Mouse (Mus musculus): ENCODE results near the gene Dlg2. TPM values are rescaled to one million over a fixed set of nuclear protein-coding genes. Genes with fewer than 3 reads are reported as not detected.

The Dlg2 gene
- total RNA-seq, 2 experiments from 2014 or later = 394 to 431 TPM

- intact Hi-C loops (cut with DNase I) = no loop called here
- DNase-seq (ENCODE audit: low spot score in 2 of 2) = peak; percentile 36 to 55
Observed at GRCm38 (mm10) chr7:91389272-91389671, 912.8 kb downstream of the Dlg2 start.

GRCm38 (mm10) chr7:91397827-91398226, 921.4 kb downstream of the Dlg2 start:
- DNase-seq (ENCODE audit: low spot score in 2 of 2) = no peak

GRCm38 (mm10) chr7:91412109-91412508, 935.6 kb downstream of the Dlg2 start:
- intact Hi-C loops (cut with DNase I) = loop anchor here (10.0 kb wide), 1 partner anchor 117 kb away; no protein-coding TSS in a partner anchor
- peak; percentile 46 to 54 for DNase-seq (ENCODE audit: low spot score in 2 of 2)

More at GRCm38 (mm10) chr7:91397827-91398226, 921.4 kb downstream of the Dlg2 start:
- intact Hi-C loops (cut with DNase I) = no loop called here

- DNase-seq (ENCODE audit: low spot score in 2 of 2) = no peak
- intact Hi-C loops (cut with DNase I) = loop anchor here (10.0 kb wide), 1 partner anchor 119 kb away; no protein-coding TSS in a partner anchor
Observed at GRCm38 (mm10) chr7:91414150-91414549, 937.7 kb downstream of the Dlg2 start.

- intact Hi-C loops (cut with DNase I) = loop anchor here (10.0 kb wide), 1 partner anchor 120 kb away; no protein-coding TSS in a partner anchor
- DNase-seq (ENCODE audit: low spot score in 2 of 2) = peak; percentile 49
Observed at GRCm38 (mm10) chr7:91414749-91415148, 938.3 kb downstream of the Dlg2 start.

- intact Hi-C loops (cut with DNase I) = no loop called here
- DNase-seq (ENCODE audit: low spot score in 2 of 2) = no peak
Observed at GRCm38 (mm10) chr7:91420215-91420614, 943.7 kb downstream of the Dlg2 start.

- intact Hi-C loops (cut with DNase I) = no loop called here
- DNase-seq (ENCODE audit: low spot score in 2 of 2) = no peak
Observed at GRCm38 (mm10) chr7:91423784-91424183, 947.3 kb downstream of the Dlg2 start.

GRCm38 (mm10) chr7:91429712-91430275, 953.3 kb downstream of the Dlg2 start:
- no peak for DNase-seq (ENCODE audit: low spot score in 2 of 2)
- intact Hi-C loops (cut with DNase I) = loop anchor here (5.0 to 10.0 kb wide), 5 partner anchors 55 to 587 kb away; no protein-coding TSS in a partner anchor

GRCm38 (mm10) chr7:91431594-91432240, 955.2 kb downstream of the Dlg2 start:
- DNase-seq (ENCODE audit: low spot score in 2 of 2) = peak; percentile 70 to 80
- intact Hi-C loops (cut with DNase I) = loop anchor here (1.0 to 10.0 kb wide), 6 partner anchors 57 to 919 kb away; no protein-coding TSS in a partner anchor

GRCm38 (mm10) chr7:91432563-91432962, 956.1 kb downstream of the Dlg2 start:
- intact Hi-C loops (cut with DNase I) = loop anchor here (5.0 to 10.0 kb wide), 5 partner anchors 58 to 590 kb away; no protein-coding TSS in a partner anchor
- DNase-seq (ENCODE audit: low spot score in 2 of 2) = no peak

GRCm38 (mm10) chr7:91434739-91435138, 958.3 kb downstream of the Dlg2 start:
- DNase-seq (ENCODE audit: low spot score in 2 of 2) = no peak
- intact Hi-C loops (cut with DNase I) = loop anchor here (5.0 to 10.0 kb wide), 5 partner anchors 60 to 592 kb away; no protein-coding TSS in a partner anchor

- peak; percentile 38 to 63 for DNase-seq (ENCODE audit: low spot score in 2 of 2)
- intact Hi-C loops (cut with DNase I) = no loop called here
Observed at GRCm38 (mm10) chr7:91440326-91440725, 963.9 kb downstream of the Dlg2 start.

- intact Hi-C loops (cut with DNase I) = no loop called here
- peak; percentile 67 to 76 for DNase-seq (ENCODE audit: low spot score in 2 of 2)
Observed at GRCm38 (mm10) chr7:91442447-91443376, 966.2 kb downstream of the Dlg2 start.

- DNase-seq (ENCODE audit: low spot score in 2 of 2) = no peak
- intact Hi-C loops (cut with DNase I) = no loop called here
Observed at GRCm38 (mm10) chr7:91443377-91443714, 966.9 kb downstream of the Dlg2 start.

GRCm38 (mm10) chr7:91443913-91444312, 967.4 kb downstream of the Dlg2 start:
- intact Hi-C loops (cut with DNase I) = no loop called here
- DNase-seq (ENCODE audit: low spot score in 2 of 2) = no peak

GRCm38 (mm10) chr7:91444728-91445127, 968.3 kb downstream of the Dlg2 start:
- peak in 1 of 2 experiments; percentile 40 for DNase-seq (ENCODE audit: low spot score in 2 of 2)
- intact Hi-C loops (cut with DNase I) = no loop called here

- intact Hi-C loops (cut with DNase I) = loop anchor here (5.0 to 10.0 kb wide), 2 partner anchors 571 to 638 kb away; no protein-coding TSS in a partner anchor
Observed at GRCm38 (mm10) chr7:91456796-91457195, 980.3 kb downstream of the Dlg2 start.

GRCm38 (mm10) chr7:91457207-91457606, 980.7 kb downstream of the Dlg2 start:
- intact Hi-C loops (cut with DNase I) = loop anchor here (5.0 to 10.0 kb wide), 2 partner anchors 570 to 638 kb away; no protein-coding TSS in a partner anchor
- DNase-seq (ENCODE audit: low spot score in 2 of 2) = peak; percentile 88 to 92

More at GRCm38 (mm10) chr7:91456796-91457195, 980.3 kb downstream of the Dlg2 start:
- no peak for DNase-seq (ENCODE audit: low spot score in 2 of 2)

GRCm38 (mm10) chr7:91461352-91461751, 984.9 kb downstream of the Dlg2 start:
- no peak for DNase-seq (ENCODE audit: low spot score in 2 of 2)
- intact Hi-C loops (cut with DNase I) = no loop called here
